Mouse (Mus musculus): ENCODE measurements around the gene Khdc1a. TPM values are rescaled to one million over a fixed set of nuclear protein-coding genes. Genes with fewer than 3 reads are reported as not detected.
"Not testable (repeated sequence)": the region's sequence is repeated elsewhere in the genome, so short reads cannot be mapped to it uniquely, and the experiment has no call there.

Khdc1a gene
- polyA plus RNA-seq, 1 experiment from 2014 or later = not detected

GRCm38 (mm10) chr1:21324633-21325032 is 24.8 kb upstream of the Khdc1a start:
- WGBS = 67% methylated on average over 1 of the region's 1 CpGs
- H3K27me3 ChIP-seq = no peaks in the 10 kb centered on the region
- no peak overlapping the region for H3K9ac ChIP-seq
- ATAC-seq (ENCODE audit: low FRiP score, low read depth) = no peak
- no peak overlapping the region for H3K4me3 ChIP-seq
- no peaks in the 10 kb centered on the region for H3K4me1 ChIP-seq
- H3K9me3 ChIP-seq = no peaks in the 10 kb centered on the region
- no peaks in the 10 kb centered on the region for H3K36me3 ChIP-seq
- no peak overlapping the region for H3K27ac ChIP-seq
- no peak overlapping the region for H3K4me2 ChIP-seq (replicated peaks)

GRCm38 (mm10) chr1:21326733-21327132 is 22.7 kb upstream of the Khdc1a start:
- H3K27me3 ChIP-seq = no peaks in the 10 kb centered on the region
- H3K27ac ChIP-seq = no peak overlapping the region
- no peaks in the 10 kb centered on the region for H3K36me3 ChIP-seq
- H3K4me2 ChIP-seq (replicated peaks) = no peak overlapping the region
- no peaks in the 10 kb centered on the region for H3K4me1 ChIP-seq
- ATAC-seq (ENCODE audit: low FRiP score, low read depth) = no peak
- H3K4me3 ChIP-seq = no peak overlapping the region
- H3K9me3 ChIP-seq = no peaks in the 10 kb centered on the region
- H3K9ac ChIP-seq = no peak overlapping the region
- WGBS = 93% methylated on average over 7 of the region's 7 CpGs

- H3K36me3 ChIP-seq; H3K27me3 ChIP-seq; H3K27ac ChIP-seq; ATAC-seq (ENCODE audit: low FRiP score, low read depth); H3K9me3 ChIP-seq; H3K4me3 ChIP-seq; H3K4me2 ChIP-seq (replicated peaks); H3K4me1 ChIP-seq; H3K9ac ChIP-seq: not testable (repeated sequence)
Measured at GRCm38 (mm10) chr1:21331161-21331560, 18.3 kb upstream of the Khdc1a start.

GRCm38 (mm10) chr1:21333222-21333973 is 16.0 kb upstream of the Khdc1a start:
- H3K27ac ChIP-seq = no peak overlapping the region
- WGBS = 83% methylated on average over 16 of the region's 16 CpGs
- ATAC-seq (ENCODE audit: low FRiP score, low read depth) = no peak
- H3K4me1 ChIP-seq = no peaks in the 10 kb centered on the region
- H3K9ac ChIP-seq = no peak overlapping the region
- H3K36me3 ChIP-seq = no peaks in the 10 kb centered on the region
- H3K9me3 ChIP-seq = no peaks in the 10 kb centered on the region
- H3K4me3 ChIP-seq = no peak overlapping the region
- H3K27me3 ChIP-seq = no peaks in the 10 kb centered on the region
- no peak overlapping the region for H3K4me2 ChIP-seq (replicated peaks)

DNA sequence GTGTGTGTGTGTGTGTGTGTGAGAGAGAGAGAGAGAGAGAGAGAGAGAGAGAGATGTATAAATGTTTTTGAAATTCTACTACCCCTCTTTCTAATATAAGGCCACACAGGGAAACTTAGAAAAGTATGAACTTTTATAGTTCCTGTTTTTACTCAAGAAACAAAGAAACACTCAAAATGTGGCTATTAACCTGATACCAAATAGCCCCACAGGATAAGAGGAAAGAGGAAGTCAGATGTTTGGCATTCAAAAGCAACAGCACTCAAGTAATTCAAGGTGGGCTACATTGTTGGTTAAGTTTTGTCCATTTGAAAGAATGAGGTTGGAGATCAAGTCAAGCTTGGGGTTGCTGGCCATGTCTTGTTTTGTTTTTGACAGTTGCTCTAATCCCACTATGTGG is 13.6 kb upstream of the Khdc1a start:
- H3K27ac ChIP-seq = no peak overlapping the region
- no peaks in the 10 kb centered on the region for H3K27me3 ChIP-seq
- H3K4me2 ChIP-seq (replicated peaks) = no peak overlapping the region
- H3K9me3 ChIP-seq = no peaks in the 10 kb centered on the region
- H3K9ac ChIP-seq = no peak overlapping the region
- no peak for ATAC-seq (ENCODE audit: low FRiP score, low read depth)
- no peaks in the 10 kb centered on the region for H3K4me1 ChIP-seq
- H3K36me3 ChIP-seq = no peaks in the 10 kb centered on the region
- H3K4me3 ChIP-seq = no peak overlapping the region

- Histone ChIP-seq H3K4me3 (no peak overlapping the region), H3K27me3 (no peaks in the 10 kb centered on the region), H3K9me3 (no peaks in the 10 kb centered on the region), H3K4me2 (replicated peaks) (no peak overlapping the region), H3K4me1 (no peaks in the 10 kb centered on the region), H3K36me3 (no peaks in the 10 kb centered on the region), H3K27ac (no peak overlapping the region), H3K9ac (no peak overlapping the region)
- no peak for ATAC-seq (ENCODE audit: low FRiP score, low read depth)
- WGBS = 97% methylated on average over 1 of the region's 1 CpGs
Measured at GRCm38 (mm10) chr1:21340745-21341144, 8.7 kb upstream of the Khdc1a start.

DNA sequence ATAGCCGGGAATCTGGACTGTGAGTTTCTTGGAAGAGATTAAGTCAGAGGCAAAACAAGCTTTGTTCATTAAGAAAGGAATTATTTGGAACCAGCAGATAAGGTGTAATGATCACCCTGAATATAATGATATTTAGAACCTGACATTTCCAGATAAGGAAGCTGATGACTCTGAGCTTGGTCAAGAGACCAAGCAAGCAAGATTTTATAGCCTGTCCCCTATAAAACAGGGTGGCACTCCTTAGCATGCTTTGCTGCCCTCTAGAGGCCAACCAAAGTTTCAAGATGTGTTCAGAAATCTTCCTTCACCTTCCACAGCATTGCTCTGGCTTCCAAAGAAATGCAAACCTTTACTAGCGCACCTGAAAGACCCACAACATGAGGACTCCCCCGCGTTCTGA is 5.2 kb upstream of the Khdc1a start:
- H3K4me1 ChIP-seq = no peaks in the 10 kb centered on the region
- ATAC-seq (ENCODE audit: low FRiP score, low read depth) = no peak
- no peaks in the 10 kb centered on the region for H3K27me3 ChIP-seq
- H3K27ac ChIP-seq = no peak overlapping the region
- H3K9ac ChIP-seq = no peak overlapping the region
- no peak overlapping the region for H3K4me3 ChIP-seq
- no peak overlapping the region for H3K4me2 ChIP-seq (replicated peaks)
- 62% methylated on average over 4 of the region's 4 CpGs for WGBS
- no peaks in the 10 kb centered on the region for H3K36me3 ChIP-seq
- no peaks in the 10 kb centered on the region for H3K9me3 ChIP-seq

DNA sequence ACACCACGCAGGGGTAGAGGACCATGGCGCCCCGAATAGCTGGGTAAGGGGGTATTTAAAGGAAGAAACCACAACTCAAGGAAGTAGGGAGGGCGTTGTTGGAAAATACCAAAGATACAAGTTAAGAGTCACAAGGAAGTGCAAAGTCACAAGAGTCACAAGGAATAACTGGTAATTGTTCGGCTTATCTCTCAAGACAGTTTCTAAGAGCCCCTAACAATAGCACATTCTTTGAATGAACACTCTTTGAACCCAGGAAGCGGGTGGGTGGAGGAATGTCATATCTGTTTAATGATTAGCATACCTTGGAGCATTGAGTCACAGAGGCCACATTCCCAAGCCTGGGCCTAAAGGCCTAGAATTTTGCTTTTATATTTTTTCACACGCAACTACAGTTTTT is 4.7 kb upstream of the Khdc1a start:
- not testable (repeated sequence) for H3K4me1 ChIP-seq; ATAC-seq (ENCODE audit: low FRiP score, low read depth); H3K4me2 ChIP-seq (replicated peaks); H3K9me3 ChIP-seq; H3K27ac ChIP-seq; H3K4me3 ChIP-seq; H3K9ac ChIP-seq; H3K27me3 ChIP-seq; H3K36me3 ChIP-seq
- WGBS = 89% methylated on average over 7 of the region's 7 CpGs

DNA sequence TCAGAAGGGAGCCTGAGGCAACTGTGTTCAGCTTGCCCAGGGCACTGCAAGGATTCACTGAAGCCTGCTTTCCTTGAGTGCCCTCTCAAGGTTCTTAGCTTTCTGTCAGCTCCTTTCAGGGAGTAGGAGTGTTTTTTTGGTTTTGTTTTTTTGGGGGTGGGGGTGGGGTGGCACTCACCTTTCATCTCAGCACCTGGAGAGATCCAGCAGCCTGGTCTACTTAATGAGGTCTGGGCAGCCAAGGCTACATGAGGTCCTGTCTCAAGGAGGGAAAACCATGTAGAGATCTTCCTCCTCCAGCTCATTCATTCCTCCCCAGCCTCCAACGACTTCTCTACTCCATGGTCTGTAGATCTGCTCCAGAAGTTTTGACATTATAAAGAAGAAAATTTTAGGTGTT is 18.6 kb downstream of the Khdc1a start, which contains the start of gene Khdc1c:
TSS of gene Khdc1c (plus strand) at position 301 of the 400 bp plus-strand sequence.
- not testable (repeated sequence) for ATAC-seq (ENCODE audit: low FRiP score, low read depth); H3K9me3 ChIP-seq; H3K4me3 ChIP-seq; H3K4me2 ChIP-seq (replicated peaks); H3K27me3 ChIP-seq; H3K36me3 ChIP-seq; H3K4me1 ChIP-seq; H3K9ac ChIP-seq; H3K27ac ChIP-seq
- 65% methylated on average over 1 of the region's 1 CpGs for WGBS

DNA sequence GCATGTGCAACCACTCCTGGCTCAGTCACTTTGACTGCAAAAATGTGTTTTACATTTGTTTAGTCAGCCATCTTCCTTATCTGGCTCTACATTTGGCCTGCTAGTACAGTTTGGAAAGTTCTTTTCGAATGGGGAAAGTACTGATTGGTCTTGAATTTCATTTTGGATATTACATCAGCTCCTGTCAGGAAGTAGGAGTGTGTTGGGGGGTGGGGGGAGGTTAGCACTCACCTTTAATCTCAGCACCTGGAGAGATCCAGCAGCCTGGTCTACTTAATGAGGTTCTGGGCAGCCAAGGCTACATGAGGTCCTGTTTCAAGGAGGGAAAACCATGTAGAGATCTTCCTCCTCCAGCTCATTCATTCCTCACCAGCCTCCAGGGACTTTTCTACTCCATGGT is 33.8 kb downstream of the Khdc1a start, which contains the start of gene Khdc1b:
TSS of gene Khdc1b (plus strand) at position 301 of the 400 bp plus-strand sequence.
- no peak for ATAC-seq (ENCODE audit: low FRiP score, low read depth)
- Histone ChIP-seq H3K27ac (no peak within 1 kb of the TSS), H3K36me3 (no peaks in the 10 kb centered on the region), H3K4me1 (no peaks in the 10 kb centered on the region), H3K4me3 (no peak within 1 kb of the TSS), H3K9ac (no peak within 1 kb of the TSS), H3K4me2 (replicated peaks) (no peak within 1 kb of the TSS), H3K9me3 (peaks cover 7% of the 10 kb centered on the region; the same call in 1 of the 2 replicates), H3K27me3 (no peaks in the 10 kb centered on the region)
- WGBS = 77% methylated on average over 1 of the region's 1 CpGs

DNA sequence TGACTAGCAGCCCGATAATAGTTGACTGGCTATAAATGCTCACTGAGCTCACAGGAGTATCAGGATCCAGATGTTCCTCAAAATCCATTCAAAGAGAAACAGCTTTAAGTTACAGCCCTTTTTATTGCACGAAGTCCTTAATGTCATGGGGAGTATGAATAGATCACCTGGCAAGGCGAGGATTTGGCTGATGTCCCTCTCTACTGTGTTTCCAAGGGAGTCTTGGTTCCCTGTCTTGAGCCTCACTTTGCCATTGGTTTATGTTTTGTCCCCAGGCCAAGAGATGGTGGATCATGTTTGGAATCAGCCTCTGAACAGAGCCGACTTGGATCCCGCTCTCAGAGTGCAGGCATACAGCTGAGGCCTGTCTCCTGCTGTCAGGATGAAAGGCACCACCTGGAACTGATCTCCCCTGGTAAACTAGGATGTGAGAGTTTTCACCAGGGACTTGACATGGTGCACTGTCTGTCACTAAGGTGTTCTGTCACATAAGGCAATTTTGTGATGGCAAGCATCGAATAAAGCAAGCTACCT is 41.8 kb downstream of the Khdc1a start:
- no peak overlapping the region for H3K4me3 ChIP-seq
- H3K36me3 ChIP-seq = no peaks in the 10 kb centered on the region
- H3K4me1 ChIP-seq = no peaks in the 10 kb centered on the region
- H3K9ac ChIP-seq = no peak overlapping the region
- no peaks in the 10 kb centered on the region for H3K27me3 ChIP-seq
- peak; percentile 24; the same call in 1 of the 2 replicates for ATAC-seq (ENCODE audit: low FRiP score, low read depth)
- H3K27ac ChIP-seq = no peak overlapping the region
- WGBS = 53% methylated on average over 6 of the region's 6 CpGs
- no peaks in the 10 kb centered on the region for H3K9me3 ChIP-seq
- no peak overlapping the region for H3K4me2 ChIP-seq (replicated peaks)

Measured in limb, embryonic 13.5 days (tissue).